Mouse (Mus musculus): ENCODE measurements around the gene Ankrd17. TPM values are rescaled to one million over a fixed set of nuclear protein-coding genes. Genes with fewer than 3 reads are reported as not detected.

The Ankrd17 gene
- 61.1 and 75.3 TPM in 2 replicates for total RNA-seq (2014; rRNA removed)
- polyA plus RNA-seq (2015; fragmentation: Nextera tagmentation; extraction: Ambion mirVana) = 20.6 and 23.6 TPM in 2 replicates

- WGBS = under 1% methylated on average over 41 of the region's 104 CpGs
- no peaks in the 10 kb centered on the region for H3K27me3 ChIP-seq (ENCODE audit: insufficient read depth, low read length)
- peak within 1 kb of the TSS; percentile 75 for H3K4me2 ChIP-seq (ENCODE audit: low read depth, low read length, poor library complexity, severe bottlenecking)
- peak within 1 kb of the TSS; percentile 98 for H3K9ac ChIP-seq (replicated peaks; ENCODE audit: low read length, poor library complexity, severe bottlenecking)
- peaks cover 8% of the 10 kb centered on the region; the same call in 1 of the 2 replicates for H3K4me1 ChIP-seq (ENCODE audit: insufficient read depth, low read length)
- peak; percentile 95 for DNase-seq (ENCODE audit: low spot score)
- H3K9me3 ChIP-seq (ENCODE audit: low read length) = no peaks in the 10 kb centered on the region
- peak within 1 kb of the TSS; percentile 79 for H3K4me3 ChIP-seq (ENCODE audit: low read depth, low read length)
- no peaks in the 10 kb centered on the region for H3K36me3 ChIP-seq (ENCODE audit: insufficient read depth, low read length)
- no peak for TF ChIP-seq CTCF (IDR thresholded peaks at IDR 0.05)
- peak within 1 kb of the TSS; percentile 99 for H3K27ac ChIP-seq (ENCODE audit: low read depth, low read length)
- ATAC-seq (ENCODE audit: low FRiP score) = peak; percentile 96
These were observed at the start of gene Ankrd17 for GRCm38 (mm10) chr5:90366121-90367066. Ankrd17 (minus strand) TSS chr5:90366577.

GRCm38 (mm10) chr5:90414925-90415295, 48.5 kb upstream of the Ankrd17 start:
- Histone ChIP-seq H3K36me3 (ENCODE audit: insufficient read depth, low read length) (no peaks in the 10 kb centered on the region), H3K4me1 (ENCODE audit: insufficient read depth, low read length) (no peaks in the 10 kb centered on the region), H3K9ac (replicated peaks; ENCODE audit: low read length, poor library complexity, severe bottlenecking) (no peak overlapping the region), H3K9me3 (ENCODE audit: low read length) (no peaks in the 10 kb centered on the region), H3K4me2 (ENCODE audit: low read depth, low read length, poor library complexity, severe bottlenecking) (no peak overlapping the region), H3K4me3 (ENCODE audit: low read depth, low read length) (no peak overlapping the region), H3K27ac (ENCODE audit: low read depth, low read length) (no peak overlapping the region), H3K27me3 (ENCODE audit: insufficient read depth, low read length) (no peaks in the 10 kb centered on the region)
- ATAC-seq (ENCODE audit: low FRiP score) = no peak
- no peak for DNase-seq (ENCODE audit: low spot score)
- no peak for TF ChIP-seq CTCF (IDR thresholded peaks at IDR 0.05)
- 56% methylated on average over 6 of the region's 6 CpGs for WGBS

- no peak for TF ChIP-seq CTCF (IDR thresholded peaks at IDR 0.05)
- no peak for ATAC-seq (ENCODE audit: low FRiP score)
- WGBS = 82% methylated on average over 8 of the region's 8 CpGs
These were observed 48.0 kb upstream of the Ankrd17 start for GRCm38 (mm10) chr5:90414142-90414924.

GRCm38 (mm10) chr5:90405210-90405609, 38.8 kb upstream of the Ankrd17 start:
- peak; percentile 64 for TF ChIP-seq CTCF (IDR thresholded peaks at IDR 0.05)
- DNase-seq (ENCODE audit: low spot score) = peak; percentile 46
- Histone ChIP-seq H3K9ac (replicated peaks; ENCODE audit: low read length, poor library complexity, severe bottlenecking) (no peak overlapping the region), H3K36me3 (ENCODE audit: insufficient read depth, low read length) (no peaks in the 10 kb centered on the region), H3K4me3 (ENCODE audit: low read depth, low read length) (no peak overlapping the region), H3K27me3 (ENCODE audit: insufficient read depth, low read length) (no peaks in the 10 kb centered on the region), H3K4me2 (ENCODE audit: low read depth, low read length, poor library complexity, severe bottlenecking) (no peak overlapping the region), H3K27ac (ENCODE audit: low read depth, low read length) (no peak overlapping the region), H3K4me1 (ENCODE audit: insufficient read depth, low read length) (no peaks in the 10 kb centered on the region), H3K9me3 (ENCODE audit: low read length) (no peaks in the 10 kb centered on the region)
- 85% methylated on average over 4 of the region's 4 CpGs for WGBS
- no peak for ATAC-seq (ENCODE audit: low FRiP score)

More at GRCm38 (mm10) chr5:90414142-90414924, 48.0 kb upstream of the Ankrd17 start:
- no peak overlapping the region for H3K4me2 ChIP-seq (ENCODE audit: low read depth, low read length, poor library complexity, severe bottlenecking)
- H3K9me3 ChIP-seq (ENCODE audit: low read length) = no peaks in the 10 kb centered on the region
- no peaks in the 10 kb centered on the region for H3K4me1 ChIP-seq (ENCODE audit: insufficient read depth, low read length)
- no peak overlapping the region for H3K4me3 ChIP-seq (ENCODE audit: low read depth, low read length)
- no peak overlapping the region for H3K9ac ChIP-seq (replicated peaks; ENCODE audit: low read length, poor library complexity, severe bottlenecking)
- no peak overlapping the region for H3K27ac ChIP-seq (ENCODE audit: low read depth, low read length)
- H3K27me3 ChIP-seq (ENCODE audit: insufficient read depth, low read length) = no peaks in the 10 kb centered on the region
- no peak for DNase-seq (ENCODE audit: low spot score)
- no peaks in the 10 kb centered on the region for H3K36me3 ChIP-seq (ENCODE audit: insufficient read depth, low read length)

GRCm38 (mm10) chr5:90396817-90397216, 30.4 kb upstream of the Ankrd17 start:
- Histone ChIP-seq H3K36me3 (ENCODE audit: insufficient read depth, low read length) (no peaks in the 10 kb centered on the region), H3K4me3 (ENCODE audit: low read depth, low read length) (no peak overlapping the region), H3K4me2 (ENCODE audit: low read depth, low read length, poor library complexity, severe bottlenecking) (no peak overlapping the region), H3K9ac (replicated peaks; ENCODE audit: low read length, poor library complexity, severe bottlenecking) (no peak overlapping the region), H3K4me1 (ENCODE audit: insufficient read depth, low read length) (no peaks in the 10 kb centered on the region), H3K27me3 (ENCODE audit: insufficient read depth, low read length) (no peaks in the 10 kb centered on the region), H3K9me3 (ENCODE audit: low read length) (no peaks in the 10 kb centered on the region), H3K27ac (ENCODE audit: low read depth, low read length) (no peak overlapping the region)
- TF ChIP-seq CTCF (IDR thresholded peaks at IDR 0.05) = no peak
- DNase-seq (ENCODE audit: low spot score) (no peak), ATAC-seq (ENCODE audit: low FRiP score) (no peak)
- WGBS = 91% methylated on average over 4 of the region's 4 CpGs

All from midbrain, postnatal 0 days (tissue).